Mouse (Mus musculus) retina, embryonic 14.5 days (tissue): Measurements from ENCODE around the gene Rpl27a.

Source experiments
- DNase-seq: peaks from one replicate; pipeline ENCODE4 v3.0.0-alpha.2; 2015; ENCODE audit warnings: low spot score

Gene Rpl27a

GRCm38 (mm10) chr7:109525740-109526663 is 7.1 kb downstream of the Rpl27a start:
- no peak for DNase-seq

GRCm38 (mm10) chr7:109527536-109527935 is 8.6 kb downstream of the Rpl27a start:
- DNase-seq, result no peak

GRCm38 (mm10) chr7:109528356-109528755 is 9.4 kb downstream of the Rpl27a start:
- peak; percentile 76 for DNase-seq

- DNase-seq, result no peak
Measured at GRCm38 (mm10) chr7:109529741-109530140, 10.8 kb downstream of the Rpl27a start.

- no peak for DNase-seq
Measured at GRCm38 (mm10) chr7:109531501-109531900, 12.6 kb downstream of the Rpl27a start.

GRCm38 (mm10) chr7:109532691-109533090 is 13.7 kb downstream of the Rpl27a start:
- no peak for DNase-seq

GRCm38 (mm10) chr7:109533129-109533528 is 14.2 kb downstream of the Rpl27a start:
- no peak for DNase-seq

GRCm38 (mm10) chr7:109533888-109534287 is 14.9 kb downstream of the Rpl27a start:
- DNase-seq, result no peak

- no peak for DNase-seq
Measured at GRCm38 (mm10) chr7:109534921-109535320, 16.0 kb downstream of the Rpl27a start.

GRCm38 (mm10) chr7:109536451-109536946 is 17.6 kb downstream of the Rpl27a start:
- DNase-seq, result no peak

- no peak for DNase-seq
Measured at GRCm38 (mm10) chr7:109540902-109541301, 22.0 kb downstream of the Rpl27a start.

- no peak for DNase-seq
Measured at GRCm38 (mm10) chr7:109541609-109542363, 22.8 kb downstream of the Rpl27a start.

GRCm38 (mm10) chr7:109542364-109542628 is 23.3 kb downstream of the Rpl27a start:
- DNase-seq, result no peak

- no peak for DNase-seq
Measured at GRCm38 (mm10) chr7:109544792-109545191, 25.8 kb downstream of the Rpl27a start.

- DNase-seq, result no peak
Measured at GRCm38 (mm10) chr7:109545255-109545993, 26.5 kb downstream of the Rpl27a start.

GRCm38 (mm10) chr7:109546186-109546585 is 27.2 kb downstream of the Rpl27a start:
- DNase-seq, result no peak

GRCm38 (mm10) chr7:109546726-109547125 is 27.8 kb downstream of the Rpl27a start:
- no peak for DNase-seq

GRCm38 (mm10) chr7:109559536-109559935 is 40.6 kb downstream of the Rpl27a start:
- no peak for DNase-seq

- no peak for DNase-seq
Measured at GRCm38 (mm10) chr7:109561466-109562153, 42.7 kb downstream of the Rpl27a start.

- DNase-seq, result no peak
Measured at GRCm38 (mm10) chr7:109562154-109562599, 43.2 kb downstream of the Rpl27a start.

GRCm38 (mm10) chr7:109562676-109563075 is 43.7 kb downstream of the Rpl27a start:
- DNase-seq, result no peak
